Mouse (Mus musculus) hematopoietic multipotent progenitor cell, adult 10-12 weeks (in vitro differentiated cells): ENCODE results near the gene 5730507C01Rik. TPM values are rescaled to one million over a fixed set of nuclear protein-coding genes. Genes with fewer than 3 reads are reported as not detected.

Source experiments
- polyA plus RNA-seq: library from polyadenylated mRNA; stranded (reverse); fragments of >175 nt; gene quantifications from 2 replicates; pipeline ENCODE4 v1.2.3, GENCODE M21; 2012; ENCODE audit warnings: low replicate concordance

5730507C01Rik gene
- polyA plus RNA-seq: not detected in 2 replicates

GRCm38 (mm10) chr12:18514171-18514570, at the start of gene 5730507C01Rik:
5730507C01Rik (plus strand) TSS chr12:18514510.

